Mouse (Mus musculus) frontal cortex, postnatal 10 days (tissue): Measurements from ENCODE around the gene Kdelc2.

Source experiments
- DNase-seq, 2 experiments: peaks; one replicate each; pipeline ENCODE4 v3.0.0; 2022; ENCODE audit warnings: low spot score in 2 of 2, mixed read lengths in 1 of 2

Kdelc2 gene

GRCm38 (mm10) chr9:53383951-53384866 is at the start of gene Kdelc2:
Gene Kdelc2 (plus strand): TSS chr9:53384025.
- peak; percentile 76 to 81 for DNase-seq

DNA sequence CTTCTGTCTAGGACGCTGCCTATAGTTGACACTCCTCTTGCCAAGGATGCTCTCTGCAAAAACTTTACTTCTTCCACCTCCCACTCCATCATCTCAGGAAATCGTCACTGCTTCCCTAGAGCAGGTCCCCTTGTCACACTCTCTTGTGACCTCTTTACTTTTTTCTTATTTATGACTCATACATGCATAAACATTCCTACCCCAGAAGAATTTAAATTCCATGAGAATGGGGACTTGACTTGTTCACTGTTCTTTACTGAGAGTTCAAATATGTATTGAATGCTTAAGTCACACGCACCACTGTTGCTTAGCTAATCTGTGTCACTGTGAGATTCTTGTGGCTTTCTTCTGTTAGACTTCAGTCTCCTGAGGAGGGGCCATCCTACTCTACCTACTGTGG is 48.7 kb upstream of the Kdelc2 start:
- DNase-seq, result no peak

DNA sequence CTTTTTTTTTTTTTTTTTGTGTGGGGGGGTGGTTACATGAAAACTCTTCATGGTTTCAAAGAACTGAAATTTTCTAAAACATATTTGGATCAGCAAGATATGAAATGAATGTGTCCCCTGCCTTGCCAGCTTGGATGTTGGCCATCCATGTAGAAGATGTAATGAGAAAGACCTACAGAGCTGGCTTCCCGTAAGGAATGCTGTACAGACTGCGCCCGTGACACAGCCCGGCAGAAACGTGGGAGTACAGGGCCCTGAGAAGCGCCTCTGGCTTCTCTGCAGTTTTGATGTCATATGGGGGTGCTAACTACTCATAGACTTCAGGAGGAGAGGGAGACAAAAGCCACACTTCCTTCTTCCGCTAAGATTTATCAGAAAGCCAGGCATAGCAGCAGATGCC is 44.2 kb upstream of the Kdelc2 start:
- no peak for DNase-seq

- no peak for DNase-seq
Observed at GRCm38 (mm10) chr9:53340328-53340916, 43.4 kb upstream of the Kdelc2 start.

DNA sequence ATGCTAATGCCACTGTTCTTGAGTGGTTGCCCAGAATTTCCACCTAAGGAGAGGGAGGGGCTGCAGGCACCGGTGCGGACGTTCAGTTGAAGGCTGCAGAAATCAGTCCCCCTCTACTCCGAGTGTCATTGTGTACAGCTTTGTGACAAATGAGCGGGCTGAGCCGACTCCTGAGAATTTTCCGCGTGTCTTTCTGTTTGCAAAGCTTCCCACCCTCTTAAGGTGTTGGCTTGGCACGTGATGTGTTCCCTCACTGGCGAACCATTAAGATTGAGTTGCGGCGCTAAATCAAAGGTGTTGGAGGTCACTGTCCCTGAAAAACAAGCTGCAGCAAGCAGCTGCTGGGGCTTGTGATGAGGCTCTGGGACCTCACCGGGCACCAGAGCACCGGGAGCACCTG is 42.9 kb upstream of the Kdelc2 start:
- DNase-seq, result no peak

GRCm38 (mm10) chr9:53341981-53342380 is 41.8 kb upstream of the Kdelc2 start:
- no peak for DNase-seq

GRCm38 (mm10) chr9:53344646-53345432 is 39.0 kb upstream of the Kdelc2 start:
- no peak for DNase-seq

DNA sequence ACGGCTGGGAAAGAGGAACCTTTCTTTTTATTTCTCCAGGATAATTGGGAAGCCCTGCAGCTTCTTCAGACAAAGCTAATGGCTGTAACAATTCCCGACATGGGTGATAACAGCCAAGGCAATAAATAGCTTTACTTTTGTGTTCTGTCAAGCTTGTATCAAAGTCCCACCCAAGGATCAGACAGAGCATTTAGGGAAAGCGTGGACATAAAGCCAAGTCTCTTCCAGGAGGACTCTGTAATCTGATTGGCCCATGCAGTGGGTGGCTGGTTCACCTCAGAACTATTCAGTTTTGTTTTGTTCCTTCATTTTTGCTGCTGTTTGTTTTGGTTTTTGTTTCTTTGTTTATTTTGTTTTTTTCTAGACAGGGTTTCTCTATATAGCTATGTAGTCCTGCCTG is 38.1 kb upstream of the Kdelc2 start:
- DNase-seq, result no peak

- DNase-seq, result no peak
Observed at GRCm38 (mm10) chr9:53346402-53346801, 37.4 kb upstream of the Kdelc2 start.

DNA sequence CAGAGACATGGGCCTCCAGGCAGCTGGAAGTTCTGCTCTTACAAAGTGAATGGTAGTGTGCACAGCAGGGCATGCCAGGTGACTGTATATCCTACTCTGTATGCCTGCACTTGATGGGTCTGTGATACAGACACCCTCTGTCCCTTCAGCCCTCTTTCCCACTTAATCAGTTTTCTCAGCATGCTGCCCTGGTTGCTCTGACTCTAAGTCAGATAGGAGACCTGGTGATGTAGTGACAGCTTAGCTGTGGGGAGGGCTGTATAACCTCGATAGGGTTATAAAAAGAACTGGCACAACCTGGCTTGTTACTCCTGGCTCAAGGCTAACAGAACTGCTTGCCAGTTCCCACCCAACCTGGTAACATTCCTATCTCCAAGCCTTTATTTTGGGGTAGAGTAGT is 34.6 kb upstream of the Kdelc2 start:
- no peak for DNase-seq

DNA sequence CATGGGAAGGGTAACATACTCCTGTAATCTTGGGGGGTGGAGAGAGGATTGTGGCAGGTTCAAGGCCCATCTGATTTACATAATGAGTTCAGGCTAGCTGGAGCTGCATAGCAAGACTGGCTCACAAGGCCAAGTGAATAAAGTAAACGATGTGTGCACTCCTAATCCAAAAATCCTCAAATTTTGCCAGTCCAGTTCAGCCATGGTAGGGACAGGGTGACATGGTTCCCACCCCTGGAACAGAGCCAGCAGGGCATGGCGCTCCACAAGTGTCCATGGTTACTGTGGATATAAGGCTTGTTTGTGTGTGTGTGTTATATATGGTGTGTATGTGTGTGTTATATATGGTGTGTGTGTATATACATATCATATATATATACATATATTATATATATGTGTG is 33.5 kb upstream of the Kdelc2 start:
- DNase-seq, result no peak

DNA sequence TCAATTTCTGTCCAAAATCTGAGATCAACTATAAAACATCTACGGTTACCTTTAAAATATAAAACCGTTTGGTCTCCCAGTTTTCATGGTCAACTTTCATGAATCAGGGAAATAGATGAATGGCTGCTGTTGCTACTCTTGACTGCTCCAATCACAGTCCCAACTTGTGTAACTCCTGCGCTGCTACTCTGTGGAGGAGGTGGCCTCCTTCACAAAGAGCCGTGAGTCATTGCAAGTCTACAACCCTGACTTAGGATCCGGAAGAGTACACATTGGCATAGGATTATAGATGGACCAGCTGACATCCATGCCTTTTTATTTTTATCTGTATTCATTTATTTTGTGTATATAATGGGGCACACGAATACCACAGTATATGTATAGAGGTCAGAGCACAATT is 31.9 kb upstream of the Kdelc2 start:
- DNase-seq, result no peak

GRCm38 (mm10) chr9:53353161-53353560 is 30.7 kb upstream of the Kdelc2 start:
- no peak for DNase-seq

GRCm38 (mm10) chr9:53356219-53357155 is 27.3 kb upstream of the Kdelc2 start:
- DNase-seq, result no peak

- no peak for DNase-seq
Observed at GRCm38 (mm10) chr9:53371339-53371738, 12.5 kb upstream of the Kdelc2 start.

DNA sequence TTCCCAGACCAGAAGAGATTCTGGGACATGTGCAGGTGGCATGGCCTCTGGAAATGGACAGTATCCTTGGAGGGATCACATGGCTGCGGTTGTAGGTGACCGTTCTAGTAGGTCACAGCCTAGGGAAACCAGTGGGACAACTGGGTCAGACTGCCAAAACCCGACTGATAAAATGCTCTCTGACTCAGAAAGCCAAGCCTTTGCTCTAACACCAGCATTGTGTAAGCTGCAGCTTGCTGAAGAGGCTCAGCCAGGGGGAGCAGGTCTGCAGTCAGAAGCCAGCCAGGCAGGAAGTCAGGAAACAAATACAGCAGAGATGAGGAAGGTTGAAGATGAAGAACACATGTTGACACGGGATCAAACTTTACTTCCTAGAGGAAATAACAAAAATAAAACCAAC is 7.9 kb upstream of the Kdelc2 start:
- DNase-seq, result no peak

DNA sequence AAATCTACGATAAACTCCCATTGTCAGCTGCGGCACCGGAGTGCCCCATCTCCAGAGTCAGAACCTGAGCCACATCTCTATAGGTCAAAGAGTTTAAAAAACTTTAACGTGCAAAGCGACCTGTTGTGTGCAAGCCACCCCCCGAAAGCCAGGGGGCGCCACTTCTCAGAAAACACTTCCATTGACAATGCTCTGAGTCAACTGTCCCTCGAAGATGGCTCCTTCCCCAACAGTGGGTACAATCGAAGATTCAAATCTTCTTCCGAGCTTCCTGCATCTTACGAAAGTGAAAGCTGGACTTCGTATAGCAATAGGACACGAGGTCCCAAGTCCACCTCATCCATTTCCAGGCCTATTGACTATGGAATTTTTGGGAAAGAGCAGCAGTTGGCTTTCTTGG is 7.0 kb upstream of the Kdelc2 start:
- no peak for DNase-seq

- no peak for DNase-seq
Observed at GRCm38 (mm10) chr9:53377597-53377996, 6.2 kb upstream of the Kdelc2 start.

DNA sequence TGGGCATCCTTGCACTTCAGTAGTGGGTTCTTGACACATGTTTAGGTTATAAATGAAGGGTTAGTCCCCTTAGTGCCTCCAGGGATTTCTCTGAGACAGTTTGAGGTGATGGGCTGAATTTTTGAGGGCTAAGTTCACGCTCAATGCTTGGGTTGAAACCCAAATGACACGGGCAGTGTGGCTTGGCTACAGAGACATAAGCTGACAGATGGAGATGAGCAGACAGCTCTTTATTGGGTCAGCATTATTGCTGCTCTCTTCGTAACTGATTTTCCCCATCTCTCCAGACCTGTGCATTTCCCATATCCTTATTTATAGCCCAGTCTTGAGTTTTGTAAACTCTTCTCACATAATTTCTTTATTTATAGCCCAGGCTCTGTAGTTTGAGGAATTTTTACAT is 5.7 kb upstream of the Kdelc2 start:
- no peak for DNase-seq

GRCm38 (mm10) chr9:53380595-53380994 is 3.2 kb upstream of the Kdelc2 start:
- DNase-seq, result no peak

DNA sequence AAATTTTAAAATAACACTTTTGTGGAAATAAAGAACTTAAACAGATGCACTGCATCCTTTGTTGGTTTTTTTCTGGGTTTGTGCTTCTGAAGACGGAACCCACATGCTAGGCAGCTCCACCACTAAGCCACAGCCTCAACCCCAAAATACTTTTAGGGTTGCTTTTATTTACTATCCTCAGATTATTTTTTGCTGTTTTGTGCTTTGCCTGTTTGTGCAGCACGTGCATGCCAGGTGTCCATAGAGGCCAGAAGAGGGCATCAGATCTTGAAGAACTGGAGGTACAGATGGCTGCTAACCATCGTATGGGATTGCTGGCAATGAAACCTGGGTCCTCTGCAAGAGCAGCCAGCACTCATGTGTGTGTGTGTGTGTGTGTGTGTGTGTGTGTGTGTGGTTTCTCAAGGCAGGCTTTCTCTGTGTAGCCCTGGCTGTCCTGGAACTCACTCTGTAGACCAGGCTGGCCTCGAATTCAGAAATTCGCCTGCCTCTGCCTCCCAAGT is 2.7 kb upstream of the Kdelc2 start:
- no peak for DNase-seq
